Mouse (Mus musculus) embryo, embryonic 11.5 days (tissue): ENCODE data around the gene Gm11111.

ENCODE experiments used
- DNase-seq: peaks from one replicate; pipeline ENCODE4 v3.0.0-alpha.2; 2012; ENCODE audit warnings: low read depth, low spot score

The Gm11111 gene

DNA sequence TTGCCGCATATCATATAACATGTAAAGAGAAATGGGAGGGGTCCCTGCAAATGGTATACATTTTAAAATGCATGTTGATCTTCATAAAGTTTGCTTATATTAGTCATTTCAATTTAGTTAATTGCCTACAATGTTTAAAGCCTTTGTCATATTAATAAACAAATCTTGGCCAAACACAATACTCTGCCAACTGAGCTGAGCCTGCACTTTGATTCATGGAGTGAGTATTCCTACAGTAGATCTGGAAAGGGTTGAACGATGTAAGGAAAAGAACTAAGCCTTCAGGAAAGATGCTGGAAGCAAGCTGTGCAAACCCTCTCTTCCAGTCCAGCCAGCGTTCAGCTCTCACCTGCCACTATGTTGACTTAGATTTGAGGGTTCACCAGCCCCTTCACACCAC, 29.6 kb downstream of the Gm11111 start:
- DNase-seq = no peak

DNA sequence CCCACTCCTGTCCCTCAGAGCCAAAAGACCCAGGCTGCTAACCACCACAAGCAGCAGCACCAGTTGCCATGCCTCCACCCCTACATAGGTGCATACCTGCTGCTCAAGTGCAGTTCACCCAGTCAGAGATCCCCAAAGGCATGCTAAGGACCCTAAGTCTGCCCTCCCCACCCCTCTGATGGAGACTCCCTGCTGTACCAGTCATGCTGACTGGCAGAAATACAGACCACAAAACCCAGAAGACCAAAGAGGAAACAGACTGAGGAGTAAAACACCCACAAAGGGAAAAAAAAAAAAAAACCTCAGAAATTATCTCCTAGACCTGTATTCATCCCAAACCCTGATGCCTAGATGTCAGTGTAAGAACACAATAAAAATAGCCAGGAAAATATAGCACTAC, 33.4 kb downstream of the Gm11111 start:
- DNase-seq = no peak
